Mouse (Mus musculus): Measurements from ENCODE around the gene Chchd6.

DNA sequence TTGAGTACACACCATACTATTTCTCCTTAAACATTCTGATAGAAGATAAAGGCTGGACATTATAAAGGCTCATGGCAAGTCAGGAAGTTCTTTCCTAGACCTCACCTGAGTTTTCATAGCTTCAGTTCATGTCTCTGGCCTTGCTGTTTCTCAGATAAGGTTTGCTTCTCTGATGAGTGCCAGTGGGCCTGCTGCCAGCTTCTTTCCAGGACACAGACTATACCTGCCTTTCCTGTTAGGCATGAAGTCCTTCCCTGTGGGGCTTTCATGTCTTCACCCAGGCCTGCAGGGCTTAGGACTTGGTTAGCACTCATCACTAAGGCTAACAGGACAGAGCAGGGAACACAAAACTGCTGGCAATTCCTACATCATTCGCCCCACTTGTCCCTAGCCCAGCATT lies 186.4 kb downstream of the Chchd6 start:
- TF ChIP-seq CTCF (conservative IDR thresholded peaks at IDR 0.05; ENCODE audit: low read length) (no peak), POU5F1 (IDR thresholded peaks at IDR 0.05; ENCODE audit: borderline replicate concordance, low read length) (no peak), NANOG (IDR thresholded peaks at IDR 0.05; ENCODE audit: borderline replicate concordance, low read length) (no peak)

Data from E14TG2a.4 (cell line).